Mouse (Mus musculus) mouse embryonic stem cell (cell line): Measurements from ENCODE around the gene 3830406C13Rik.

ENCODE experiments used
- in situ Hi-C, 2 experiments: fragments of 300-500 bp; cut with MboI; formaldehyde crosslinking; loops; 1 replicate in 1 of 2; 3 replicates in 1 of 2; pipeline ENCODE4 v1.14.3; 2019 to 2020; ENCODE audit warnings: low sequenced_read_pairs in 2 of 2, low pct_unique_long_range_greater_than_20kb in 1 of 2, mixed read lengths in 1 of 2; ENCODE audit not compliant: unreplicated experiment in 1 of 2

3830406C13Rik gene

GRCm38 (mm10) chr14:12341075-12341788 is 57.3 kb downstream of the 3830406C13Rik start:
- in situ Hi-C loops, result no loop called here

GRCm38 (mm10) chr14:12341789-12342457 is 58.0 kb downstream of the 3830406C13Rik start:
- in situ Hi-C loops, result no loop called here

- in situ Hi-C loops, result no loop called here
Observed at GRCm38 (mm10) chr14:12342458-12343131, 58.6 kb downstream of the 3830406C13Rik start.

GRCm38 (mm10) chr14:12343451-12343941 is 59.5 kb downstream of the 3830406C13Rik start:
- in situ Hi-C loops, result no loop called here

GRCm38 (mm10) chr14:12344061-12344745 is 60.2 kb downstream of the 3830406C13Rik start:
- in situ Hi-C loops, result no loop called here

- in situ Hi-C loops, result no loop called here
Observed at GRCm38 (mm10) chr14:12344746-12345240, 60.8 kb downstream of the 3830406C13Rik start.

- in situ Hi-C loops, result no loop called here
Observed at GRCm38 (mm10) chr14:12345241-12345921, 61.4 kb downstream of the 3830406C13Rik start.

GRCm38 (mm10) chr14:12346011-12346864 is 62.3 kb downstream of the 3830406C13Rik start:
- in situ Hi-C loops, result no loop called here

GRCm38 (mm10) chr14:12346865-12347600 is 63.1 kb downstream of the 3830406C13Rik start:
- in situ Hi-C loops, result no loop called here

- in situ Hi-C loops, result no loop called here
Observed at GRCm38 (mm10) chr14:12348089-12348488, 64.1 kb downstream of the 3830406C13Rik start, which contains the start of gene Fezf2. Fezf2 (minus strand) TSS chr14:12348189.

GRCm38 (mm10) chr14:12349334-12350090 is 65.5 kb downstream of the 3830406C13Rik start:
- in situ Hi-C loops, result no loop called here

GRCm38 (mm10) chr14:12350271-12350916 is 66.4 kb downstream of the 3830406C13Rik start:
- in situ Hi-C loops, result no loop called here
